Mouse (Mus musculus) G1E (cell line): Measurements from ENCODE around the gene RPS10-NUDT3. TPM values are rescaled to one million over a fixed set of nuclear protein-coding genes. Genes with fewer than 3 reads are reported as not detected.
A peak's percentile ranks its signal among the peaks of the same experiment; 100 is the strongest.

ENCODE experiments used
- ATAC-seq: 2 replicates; pipeline ENCODE4 v1.8.0; 2016; ENCODE audit warnings: mild to moderate bottlenecking; ENCODE audit not compliant: insufficient number of reproducible peaks, poor library complexity, low FRiP score, severe bottlenecking; ENCODE audit errors: extremely low read depth
- DNase-seq: peaks from one replicate; pipeline ENCODE4 v3.0.0; 2012; ENCODE audit warnings: low spot score
- H3K27me3 ChIP-seq: 2 replicates; pipeline ENCODE4 v1.6.1; 2012; ENCODE audit warnings: mild to moderate bottlenecking, low read length, inconsistent platforms; ENCODE audit not compliant: insufficient read depth
- H3K36me3 ChIP-seq: replicated peaks from 2 replicates; pipeline ENCODE3; 2012; ENCODE audit warnings: mild to moderate bottlenecking, inconsistent platforms
- H3K4me1 ChIP-seq: 2 replicates; pipeline ENCODE4 v1.6.1; 2012; ENCODE audit warnings: low read depth, low read length, inconsistent platforms, mixed read lengths; ENCODE audit not compliant: insufficient read depth
- H3K4me3 ChIP-seq: 2 replicates; pipeline ENCODE4 v1.5.1; 2012; ENCODE audit warnings: low read depth, mild to moderate bottlenecking, inconsistent platforms, low read length, moderate library complexity, mixed read lengths
- H3K9me3 ChIP-seq: replicated peaks from 2 replicates; pipeline ENCODE4 v1.6.1; 2012; ENCODE audit warnings: inconsistent platforms
- CTCF ChIP-seq: IDR thresholded peaks from 2 replicates; pipeline ENCODE4 v1.5.1; 2012; ENCODE audit warnings: low read depth, low read length, inconsistent platforms, mixed read lengths
- GATA1 ChIP-seq: IDR thresholded peaks from 2 replicates; pipeline ENCODE4 v1.6.1; 2012; ENCODE audit warnings: borderline replicate concordance, low read length, inconsistent platforms, mixed read lengths
- GATA2 ChIP-seq: IDR thresholded peaks from 2 replicates; pipeline ENCODE4 v1.6.1; 2012; ENCODE audit warnings: low read depth, low read length, inconsistent platforms, borderline replicate concordance
- POLR2AphosphoS5 ChIP-seq: IDR thresholded peaks from 2 replicates; pipeline ENCODE4 v1.6.1; 2012; ENCODE audit warnings: low read depth, low read length, inconsistent platforms; ENCODE audit not compliant: insufficient replicate concordance
- TAL1 ChIP-seq: conservative IDR thresholded peaks from 2 replicates; pipeline ENCODE4 v1.6.1; 2012; ENCODE audit warnings: low read depth, low read length, inconsistent platforms, mixed read lengths
- polyA plus RNA-seq: library from polyadenylated mRNA; stranded (reverse); fragments of >175 nt; gene quantifications from 2 replicates; pipeline ENCODE4 v1.2.3, GENCODE M21; 2012
- total RNA-seq, 2 experiments: library from RNA; stranded (forward) in 1 of 2; stranded (reverse) in 1 of 2; fragments of 200-1000 nt in 1 of 2; fragments of >200 nt in 1 of 2; fragmentation: Nextera tagmentation in 1 of 2; gene quantifications; 2 replicates each; pipeline ENCODE4 v1.2.3; 2014 to 2017

The RPS10-NUDT3 gene
- total and polyA plus RNA-seq, 3 experiments, result not detected

DNA sequence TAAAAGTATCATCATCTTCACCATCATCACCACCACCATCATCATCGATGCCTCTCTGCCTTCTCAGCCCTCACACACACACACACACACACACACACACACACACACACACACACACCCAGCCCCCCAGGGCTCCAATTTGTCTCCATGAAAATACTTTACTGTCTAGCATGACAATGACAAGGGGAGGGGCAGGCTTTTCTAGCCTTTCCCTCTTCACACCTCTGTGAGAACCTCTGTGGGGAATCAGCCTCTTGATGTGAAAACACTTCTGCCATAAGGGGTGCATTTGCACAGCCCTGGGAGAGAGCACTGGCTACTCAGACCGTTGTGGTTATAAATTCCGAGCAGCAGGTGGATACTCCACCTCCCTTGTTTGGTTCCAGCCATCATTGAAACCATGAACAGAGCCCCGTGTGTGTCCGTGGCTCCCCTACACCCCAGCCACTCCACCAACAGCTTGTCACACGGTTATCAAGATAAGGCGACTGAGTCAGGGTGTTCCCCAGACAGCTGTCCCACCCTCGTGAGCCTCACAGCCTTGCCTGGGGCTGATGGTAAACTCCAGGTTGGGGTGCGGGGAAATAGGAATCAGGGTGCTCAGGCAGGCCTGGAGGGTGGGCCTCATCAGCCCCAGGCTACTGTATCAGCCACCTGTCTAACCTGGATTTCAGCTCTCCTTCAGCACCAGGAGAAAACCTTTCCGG lies 18.4 kb upstream of the RPS10-NUDT3 start:
- Histone ChIP-seq H3K9me3 (peaks cover 6% of the 10 kb centered on the region; the same call in 1 of the 2 replicates), H3K36me3 (no peaks in the 10 kb centered on the region), H3K27me3 (peaks cover 18% of the 10 kb centered on the region), H3K4me3 (no peak overlapping the region; the same call in 1 of the 2 replicates), H3K4me1 (peaks cover 42% of the 10 kb centered on the region)
- DNase-seq (no peak), ATAC-seq (peak; percentile 84)
- TF ChIP-seq GATA1 (no peak), CTCF (no peak), POLR2AphosphoS5 (no peak), GATA2 (no peak), TAL1 (no peak)

DNA sequence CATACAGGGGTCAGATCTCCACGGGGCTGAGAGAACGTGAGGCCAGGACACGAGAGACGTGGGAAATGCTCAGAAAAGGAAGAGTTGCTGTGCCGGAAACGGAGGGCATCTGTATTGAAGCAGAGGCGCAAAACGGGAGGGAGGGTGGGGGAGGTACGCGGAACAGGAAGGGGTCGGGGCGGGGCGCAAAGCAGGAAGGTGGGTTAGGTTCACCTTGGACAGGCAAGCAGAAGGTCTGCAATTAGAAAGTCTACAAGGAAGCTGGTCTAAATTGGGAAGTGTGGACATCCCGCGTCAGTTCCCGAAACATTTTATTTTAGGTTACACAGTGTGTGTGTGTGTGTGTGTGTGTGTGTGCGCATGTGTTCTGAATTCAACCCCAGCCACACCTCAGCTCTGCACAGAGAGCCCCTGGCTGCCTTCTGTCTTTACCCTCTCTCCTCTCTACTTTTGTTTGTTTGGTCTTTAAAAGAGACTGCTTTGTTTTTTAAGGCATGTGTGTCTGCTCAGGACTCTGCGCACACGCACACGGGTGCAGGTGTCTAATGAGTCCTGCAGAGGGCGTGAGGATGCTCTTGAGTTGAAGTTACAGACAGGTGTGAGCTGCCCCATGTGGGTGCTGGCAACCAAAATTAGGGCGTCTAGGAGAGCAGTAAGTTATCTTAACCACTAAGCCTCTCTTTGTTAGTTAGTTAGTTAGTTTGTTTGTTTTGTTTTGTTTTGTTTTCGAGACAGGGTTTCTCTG lies 17.2 kb upstream of the RPS10-NUDT3 start:
- peaks cover 18% of the 10 kb centered on the region for H3K27me3 ChIP-seq
- DNase-seq, result no peak

DNA sequence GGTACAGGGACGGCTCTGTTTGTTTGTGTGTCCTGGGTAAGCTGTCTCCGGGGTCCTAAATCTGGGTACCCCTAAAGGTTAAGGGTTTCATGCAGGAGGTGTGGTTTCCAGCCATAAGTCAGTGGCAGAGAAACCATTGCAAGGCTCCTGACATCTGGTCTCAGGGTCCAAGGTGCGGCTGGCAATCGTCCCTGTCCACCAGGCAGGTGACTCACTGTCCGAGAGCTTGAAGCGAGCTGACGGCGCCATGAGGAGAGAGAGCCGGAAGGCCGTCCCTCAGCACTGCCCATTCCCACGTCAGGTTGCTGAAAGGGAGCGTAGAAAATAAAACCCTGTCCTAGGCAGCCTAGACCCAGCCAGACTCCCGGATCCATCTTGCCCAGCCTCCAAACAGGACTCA lies 15.6 kb upstream of the RPS10-NUDT3 start:
- Histone ChIP-seq H3K27me3 (peaks cover 20% of the 10 kb centered on the region), H3K9me3 (peaks cover 6% of the 10 kb centered on the region; the same call in 1 of the 2 replicates), H3K36me3 (no peaks in the 10 kb centered on the region), H3K4me1 (peaks cover 32% of the 10 kb centered on the region), H3K4me3 (no peak overlapping the region)
- TF ChIP-seq GATA1 (no peak), TAL1 (no peak), GATA2 (no peak), POLR2AphosphoS5 (no peak), CTCF (no peak)
- DNase-seq, result no peak
- ATAC-seq, result no peak

More for the DNA sequence above, 17.2 kb upstream of the RPS10-NUDT3 start:
- no peak for ATAC-seq
- peaks cover 6% of the 10 kb centered on the region; the same call in 1 of the 2 replicates for H3K9me3 ChIP-seq
- peaks cover 42% of the 10 kb centered on the region for H3K4me1 ChIP-seq
- H3K36me3 ChIP-seq, result no peaks in the 10 kb centered on the region
- no peak for TF ChIP-seq TAL1
- TF ChIP-seq POLR2AphosphoS5, result no peak
- TF ChIP-seq CTCF, result no peak
- no peak for TF ChIP-seq GATA1
- TF ChIP-seq GATA2, result no peak
- H3K4me3 ChIP-seq, result no peak overlapping the region

DNA sequence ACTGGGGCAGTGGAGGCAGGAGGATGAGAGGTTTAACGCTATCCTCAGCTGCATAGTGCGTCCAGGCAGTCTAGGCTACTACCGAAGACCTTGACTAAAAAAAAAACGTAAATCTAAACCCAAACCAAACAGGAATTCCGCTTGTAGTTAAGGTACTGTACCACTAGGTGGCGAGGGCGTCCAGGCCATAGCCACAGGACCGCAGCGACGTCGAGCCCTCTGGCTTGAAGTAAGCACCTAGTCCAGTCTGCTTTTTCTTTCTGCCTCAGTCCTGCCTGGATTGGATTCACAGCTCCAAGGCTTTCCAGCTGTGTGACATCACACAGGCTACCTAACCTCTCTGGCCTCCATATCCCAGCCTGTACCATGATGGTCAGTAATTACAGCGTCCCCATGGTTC lies 15.1 kb upstream of the RPS10-NUDT3 start:
- TF ChIP-seq POLR2AphosphoS5 (no peak), GATA1 (no peak), TAL1 (no peak), CTCF (peak; percentile 86)
- peaks cover 20% of the 10 kb centered on the region for H3K27me3 ChIP-seq
- ATAC-seq, result no peak
- DNase-seq, result peak; percentile 68
- no peaks in the 10 kb centered on the region for H3K36me3 ChIP-seq
- H3K4me1 ChIP-seq, result peaks cover 30% of the 10 kb centered on the region
- H3K9me3 ChIP-seq, result peaks cover 4% of the 10 kb centered on the region; the same call in 1 of the 2 replicates
- no peak overlapping the region for H3K4me3 ChIP-seq

DNA sequence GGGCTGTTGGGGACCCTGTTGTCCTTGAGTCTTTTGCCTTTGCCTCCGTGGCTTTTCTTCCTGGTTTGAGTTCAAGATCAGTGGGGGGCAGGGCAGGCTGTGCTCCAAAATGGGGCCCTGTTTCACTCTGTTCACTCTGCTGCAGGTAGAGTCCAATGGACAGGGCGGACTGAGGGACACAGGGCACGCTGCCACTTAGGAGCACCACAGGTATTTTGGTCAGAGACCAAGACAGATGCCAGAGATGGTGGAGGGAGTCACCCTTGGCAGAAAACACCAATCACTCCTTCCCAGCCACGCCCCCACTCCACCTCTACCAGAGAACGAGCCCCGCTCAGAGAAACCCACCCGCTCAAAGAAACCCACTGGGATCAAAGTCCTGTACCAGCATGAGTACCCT lies 10.8 kb upstream of the RPS10-NUDT3 start:
- Histone ChIP-seq H3K27me3 (peaks cover 32% of the 10 kb centered on the region; the same call in 1 of the 2 replicates), H3K4me1 (peaks cover 17% of the 10 kb centered on the region), H3K36me3 (no peaks in the 10 kb centered on the region), H3K4me3 (no peak overlapping the region), H3K9me3 (no peaks in the 10 kb centered on the region)
- DNase-seq (no peak), ATAC-seq (no peak)
- TF ChIP-seq TAL1 (no peak), CTCF (no peak), GATA1 (no peak), GATA2 (no peak), POLR2AphosphoS5 (no peak)

DNA sequence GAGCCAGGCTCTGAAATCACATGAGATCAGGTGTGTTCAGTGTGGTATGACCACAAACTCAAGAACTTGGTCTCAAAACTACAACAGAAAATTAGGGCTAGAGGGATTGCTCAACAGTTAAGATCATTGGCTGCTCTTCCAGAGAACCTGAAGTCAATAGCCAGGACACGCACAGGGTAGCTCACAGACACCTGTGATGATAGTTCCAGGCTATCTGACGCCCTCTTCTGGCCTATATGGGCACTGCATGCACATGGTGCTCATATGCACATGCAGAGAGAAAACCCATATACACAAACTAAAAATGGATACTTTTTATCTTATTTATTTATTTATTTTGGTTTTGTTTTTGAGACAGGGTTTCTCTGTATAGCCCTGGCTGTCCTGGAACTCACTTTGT lies 9.6 kb upstream of the RPS10-NUDT3 start:
- H3K4me3 ChIP-seq, result no peak overlapping the region
- ATAC-seq (no peak), DNase-seq (no peak)
- H3K27me3 ChIP-seq, result peaks cover 30% of the 10 kb centered on the region; the same call in 1 of the 2 replicates
- H3K36me3 ChIP-seq, result no peaks in the 10 kb centered on the region
- no peaks in the 10 kb centered on the region for H3K9me3 ChIP-seq
- no peak for TF ChIP-seq TAL1
- no peak for TF ChIP-seq GATA2
- no peak for TF ChIP-seq GATA1
- no peak for TF ChIP-seq CTCF
- no peak for TF ChIP-seq POLR2AphosphoS5
- H3K4me1 ChIP-seq, result peaks cover 12% of the 10 kb centered on the region
